Mouse (Mus musculus): ENCODE data around the gene Leng8.

Leng8 gene

DNA sequence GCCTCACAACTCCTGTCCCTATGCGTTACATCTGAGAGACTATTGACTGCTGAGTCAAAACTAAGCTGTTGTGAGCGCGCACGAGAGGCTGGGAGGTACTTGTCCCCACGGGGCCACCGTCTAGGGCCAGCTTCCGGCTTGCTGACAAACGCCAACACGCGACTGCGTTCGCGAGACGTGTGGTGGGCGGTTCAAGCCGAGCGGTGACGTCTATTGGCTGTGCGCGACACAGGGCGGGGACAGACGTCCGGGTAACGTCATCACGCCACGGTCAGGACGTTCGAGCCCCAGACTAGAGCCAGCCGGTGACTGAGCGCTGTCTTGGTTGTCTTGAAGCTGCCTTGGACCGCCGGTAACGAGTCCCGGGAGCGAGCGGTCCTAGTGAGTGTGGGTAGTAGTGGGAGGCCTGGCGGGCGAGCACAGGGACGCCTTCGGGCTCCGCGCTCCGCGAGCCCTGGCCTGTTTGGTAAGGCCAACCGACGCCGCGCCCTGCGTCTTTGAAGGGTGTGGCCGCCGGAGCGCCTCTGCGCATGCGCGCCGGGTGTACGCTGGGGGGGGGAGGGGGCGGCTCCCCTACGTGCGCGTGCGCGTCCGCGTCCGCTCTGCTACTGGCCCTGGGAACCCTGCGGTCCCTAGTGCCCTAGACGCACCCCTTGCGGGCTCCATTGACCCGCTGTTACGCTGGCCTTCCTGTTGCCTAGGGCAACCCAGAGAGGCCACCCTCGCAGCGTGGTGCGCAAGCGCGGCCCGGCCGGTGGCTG is at the start of gene Leng8:
Gene Leng8, plus strand, starts transcription at position 269 of the 761 bp plus-strand sequence.
- DNase-seq (ENCODE audit: low spot score): peak; percentile 99

GRCm38 (mm10) chr7:4087238-4087895 is 49.5 kb upstream of the Leng8 start:
- no peak for DNase-seq (ENCODE audit: low spot score)

GRCm38 (mm10) chr7:4087896-4088480 is 48.9 kb upstream of the Leng8 start:
- no peak for DNase-seq (ENCODE audit: low spot score)

DNA sequence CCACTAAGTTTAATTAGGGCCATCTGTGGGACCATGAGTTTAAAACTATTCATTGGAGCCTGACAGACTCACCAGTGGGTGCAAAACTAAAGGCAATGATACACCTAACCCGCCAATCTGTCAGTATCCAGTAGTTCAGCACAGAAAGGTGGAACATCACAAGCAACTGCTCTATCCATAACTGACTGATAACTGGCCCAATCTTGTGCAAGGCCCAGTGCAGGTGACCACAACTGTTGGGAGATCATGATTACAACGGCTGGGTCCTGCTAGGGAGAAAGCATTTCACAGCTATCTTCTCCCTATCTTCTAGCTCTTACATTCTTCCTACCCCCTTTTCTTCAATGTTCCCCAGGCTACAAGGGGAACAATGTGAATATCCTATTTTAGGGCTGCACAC is 48.2 kb upstream of the Leng8 start:
- DNase-seq (ENCODE audit: low spot score): no peak

DNA sequence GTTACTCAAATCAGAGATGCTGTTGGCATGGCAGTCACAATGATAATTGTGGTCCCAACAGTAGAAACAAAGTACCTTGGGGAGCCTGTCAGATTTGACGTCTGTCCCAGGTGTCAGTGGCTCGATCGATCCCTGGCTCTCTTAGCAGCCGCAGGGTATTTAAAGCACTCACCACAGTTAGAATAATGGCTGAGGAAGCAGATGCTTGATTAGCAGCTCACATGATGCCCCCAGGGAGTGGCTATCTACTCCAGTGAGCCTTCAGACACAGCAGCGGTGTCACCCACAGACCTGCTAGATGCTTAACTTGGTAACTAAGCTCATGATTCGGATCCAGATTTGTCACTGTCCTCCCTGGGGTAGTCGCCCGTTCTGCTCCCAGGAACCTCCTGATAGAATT is 45.7 kb upstream of the Leng8 start:
- no peak for DNase-seq (ENCODE audit: low spot score)

- DNase-seq (ENCODE audit: low spot score): no peak
These were observed 38.5 kb upstream of the Leng8 start for GRCm38 (mm10) chr7:4098301-4098700.

DNA sequence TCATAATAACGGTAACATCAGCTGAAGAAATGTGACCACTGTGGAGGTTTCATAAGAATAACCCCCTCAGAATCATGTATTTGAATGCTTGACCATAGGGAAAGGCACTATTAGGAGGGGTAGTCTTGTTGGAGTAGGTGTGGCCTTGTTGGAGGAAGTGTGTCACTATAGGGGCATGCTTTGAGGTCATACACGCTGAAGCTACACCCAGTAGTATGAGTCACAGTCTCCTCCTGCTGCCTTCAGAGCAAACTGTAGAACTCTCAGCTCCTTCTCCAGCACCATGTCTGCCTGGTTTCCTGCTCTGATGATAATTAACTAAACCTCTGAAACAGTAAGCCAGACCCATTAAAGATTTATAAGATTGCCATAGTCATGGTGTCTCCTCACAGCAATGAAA is 38.0 kb upstream of the Leng8 start:
- no peak for DNase-seq (ENCODE audit: low spot score)

- no peak for DNase-seq (ENCODE audit: low spot score)
These were observed 35.7 kb upstream of the Leng8 start for GRCm38 (mm10) chr7:4101144-4101543.

GRCm38 (mm10) chr7:4103411-4103810 is 33.4 kb upstream of the Leng8 start:
- no peak for DNase-seq (ENCODE audit: low spot score)

DNA sequence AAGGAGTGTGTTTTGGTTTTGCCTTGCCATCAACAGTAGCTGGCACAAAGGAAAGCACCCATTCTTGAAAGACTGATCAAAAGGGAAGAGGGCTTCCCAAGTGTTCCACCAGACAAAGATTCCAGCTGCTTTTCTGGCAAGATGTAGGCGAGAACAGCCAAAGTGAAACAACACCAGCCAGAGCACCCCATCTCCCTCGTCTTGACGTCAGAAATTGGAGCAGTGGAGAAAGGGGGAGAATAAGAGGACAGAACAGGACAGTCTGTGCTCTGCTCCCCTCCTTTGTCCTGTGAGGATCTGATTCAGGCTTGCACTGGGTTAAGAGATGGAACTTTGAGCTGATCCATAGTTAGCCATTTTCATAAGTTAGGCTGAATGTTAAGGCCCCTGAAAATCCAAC is 25.1 kb upstream of the Leng8 start:
- no peak for DNase-seq (ENCODE audit: low spot score)

DNA sequence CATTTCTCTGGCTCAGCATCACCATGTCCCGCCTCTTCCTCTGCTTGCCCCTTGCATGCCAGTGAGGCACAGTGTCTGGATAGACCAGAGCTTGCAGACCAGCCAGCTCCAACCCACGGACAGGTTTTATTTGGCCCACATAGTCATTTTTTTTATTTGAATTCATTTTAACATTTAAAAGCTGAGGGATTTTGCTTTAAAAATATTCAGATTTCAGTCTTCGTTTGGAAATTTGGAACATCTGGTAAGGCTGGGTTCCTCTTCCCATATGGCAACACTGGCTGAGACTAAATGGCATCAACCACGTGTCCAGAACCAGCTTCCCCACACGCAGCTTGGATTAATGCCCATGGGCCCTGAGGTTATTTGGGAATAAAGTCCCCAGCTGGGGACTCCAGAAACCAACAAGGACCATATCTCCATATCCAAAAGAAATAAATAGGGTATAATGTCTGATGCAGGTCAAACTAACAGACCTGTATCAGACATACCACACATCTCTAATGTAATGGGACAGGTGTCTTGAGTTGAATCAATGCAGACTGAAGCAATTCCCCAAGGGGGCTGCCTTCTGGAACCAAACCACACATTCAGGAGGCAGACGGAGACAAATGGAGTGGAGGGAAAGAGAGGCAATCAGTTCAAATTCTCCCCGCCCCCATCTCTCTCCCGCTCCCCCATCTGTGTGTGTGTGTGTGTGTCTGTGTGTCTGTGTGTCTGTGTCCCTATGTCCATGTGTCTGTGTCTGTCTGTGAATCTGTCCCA is 19.6 kb upstream of the Leng8 start:
- DNase-seq (ENCODE audit: low spot score): no peak

GRCm38 (mm10) chr7:4119344-4119902 is 17.4 kb upstream of the Leng8 start, which contains the start of gene Ttyh1:
Gene Ttyh1, plus strand, starts transcription at chr7:4119408.
- no peak for DNase-seq (ENCODE audit: low spot score)

- DNase-seq (ENCODE audit: low spot score): no peak
These were observed 16.6 kb upstream of the Leng8 start for GRCm38 (mm10) chr7:4119976-4120921.

DNA sequence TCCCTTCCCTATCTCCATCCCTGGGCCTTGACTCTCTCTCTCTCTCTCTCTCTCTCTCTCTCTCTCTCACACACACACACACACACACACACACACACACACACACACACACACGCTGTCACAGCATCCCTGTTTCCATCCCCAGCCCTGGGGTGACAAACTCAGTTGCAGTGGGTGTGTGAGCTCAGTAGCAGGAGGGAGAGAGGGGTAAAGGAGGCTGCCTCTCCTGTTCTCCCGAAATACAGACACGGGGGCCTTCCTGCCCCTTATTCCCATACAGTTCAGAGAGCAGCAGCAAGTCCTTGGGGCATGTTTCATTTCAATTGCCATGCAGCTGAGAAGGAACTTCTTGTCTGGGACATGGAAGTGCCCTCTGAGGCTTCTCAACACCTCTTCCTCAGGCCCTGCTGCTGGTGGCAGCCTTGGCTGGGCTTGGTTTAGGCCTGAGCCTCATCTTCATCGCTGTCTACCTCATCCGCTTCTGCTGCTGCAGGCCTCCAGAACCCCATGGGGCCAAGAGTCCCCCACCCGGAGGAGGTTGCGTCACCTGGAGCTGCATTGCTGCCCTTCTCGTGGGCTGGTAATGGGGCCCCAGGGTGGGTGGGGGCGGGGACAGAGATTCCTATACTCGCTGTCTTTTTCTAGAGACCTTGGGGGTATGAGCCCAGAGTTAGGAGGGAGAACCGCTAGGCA is 14.6 kb upstream of the Leng8 start:
- DNase-seq (ENCODE audit: low spot score): no peak

GRCm38 (mm10) chr7:4122783-4123182 is 14.1 kb upstream of the Leng8 start:
- DNase-seq (ENCODE audit: low spot score): no peak

GRCm38 (mm10) chr7:4123732-4124131 is 13.1 kb upstream of the Leng8 start:
- no peak for DNase-seq (ENCODE audit: low spot score)

- DNase-seq (ENCODE audit: low spot score): peak; percentile 37
These were observed 12.5 kb upstream of the Leng8 start for GRCm38 (mm10) chr7:4124315-4124759.

GRCm38 (mm10) chr7:4124856-4125255 is 12.0 kb upstream of the Leng8 start:
- no peak for DNase-seq (ENCODE audit: low spot score)

DNA sequence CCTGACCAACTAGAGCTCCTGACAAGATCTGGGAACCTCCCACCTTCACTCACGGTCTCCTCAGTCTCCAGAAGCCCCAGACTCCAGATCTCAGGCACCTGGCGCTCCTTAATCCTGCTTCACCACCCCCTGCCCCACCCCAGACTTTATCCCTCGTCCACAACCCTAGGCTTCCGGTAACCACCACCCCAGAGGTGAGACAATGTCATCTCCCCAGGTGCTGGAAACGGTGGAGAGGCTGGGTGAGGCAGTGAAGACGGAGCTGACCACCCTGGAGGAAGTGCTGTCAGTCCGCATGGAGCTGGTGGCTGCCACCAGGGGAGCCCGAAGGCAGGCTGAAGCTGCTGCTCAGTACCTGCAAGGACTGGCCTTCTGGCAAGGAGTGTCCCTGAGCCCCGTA is 11.5 kb upstream of the Leng8 start:
- no peak for DNase-seq (ENCODE audit: low spot score)
